Mouse (Mus musculus) T-helper 17 cell (primary cell): ENCODE data around the gene Akr1b10.
"Not testable (repeated sequence)": the region's sequence is repeated elsewhere in the genome, so short reads cannot be mapped to it uniquely, and the experiment has no call there.

Experiments used
- in situ Hi-C, 2 experiments: fragments of 300-600 bp; cut with MboI, MseI; formaldehyde crosslinking; loops; 1 replicate in 1 of 2; 2 replicates in 1 of 2; pipeline ENCODE4 v1.15.1; 2025; ENCODE audit warnings: high pct_unique_total_duplicates in 2 of 2

Gene Akr1b10

DNA sequence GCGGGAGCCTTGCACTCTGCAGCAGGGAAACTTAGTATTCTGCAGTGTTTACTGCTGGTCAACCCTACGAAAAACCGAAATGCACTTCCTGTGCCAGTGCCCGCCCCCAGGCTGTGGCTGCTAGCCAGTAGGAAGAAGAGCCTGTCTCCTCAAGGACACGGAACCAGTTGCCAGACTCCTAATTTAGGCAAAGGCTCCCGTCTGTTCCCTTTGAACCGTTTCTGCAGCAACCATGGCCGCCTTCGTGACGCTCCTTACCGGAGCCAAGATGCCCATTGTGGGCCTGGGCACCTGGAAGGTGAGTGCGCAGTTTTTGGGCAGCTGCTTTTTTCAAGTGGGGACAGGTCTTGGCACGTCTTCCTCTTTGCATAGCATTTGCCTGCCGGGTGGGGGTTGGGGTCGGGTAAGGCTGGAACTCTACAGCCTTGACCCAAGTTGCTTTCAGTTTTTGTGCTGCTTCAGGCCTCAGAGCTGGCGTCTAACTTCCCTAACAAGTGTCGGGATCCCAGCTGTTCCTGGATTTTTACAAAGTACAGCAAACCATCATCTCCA is at the start of gene Akr1b10:
TSS of gene Akr1b10 (plus strand) at position 109 of the 552 bp plus-strand sequence.
- in situ Hi-C loops, result loop anchor here in 1 of 2 experiments (10.0 kb wide), 1 partner anchor 611 kb away; no protein-coding TSS in a partner anchor

GRCm38 (mm10) chr6:34334673-34335072 is 49.3 kb upstream of the Akr1b10 start:
- in situ Hi-C loops, result loop anchor here in 1 of 2 experiments (5.0 kb wide), 1 partner anchor 42 kb away; no protein-coding TSS in a partner anchor

DNA sequence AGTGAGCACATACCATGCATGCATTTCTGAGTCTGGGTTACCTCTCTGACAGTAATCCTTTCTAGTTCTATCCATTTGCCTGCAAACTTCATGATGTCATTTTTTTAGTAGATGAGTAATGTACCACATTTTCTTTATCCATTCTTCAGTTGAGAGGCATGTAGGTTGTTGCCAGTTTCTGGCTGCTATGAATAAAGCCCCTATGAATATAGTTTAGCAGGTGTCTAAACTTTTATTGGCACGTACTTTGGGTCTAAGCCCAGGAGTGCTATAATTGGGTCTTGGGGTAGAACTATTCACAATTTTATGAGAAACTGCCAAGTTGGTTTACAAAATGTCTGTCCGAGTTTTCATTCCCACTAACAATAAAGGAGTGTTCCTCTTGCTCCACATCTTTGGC is 46.2 kb upstream of the Akr1b10 start:
- in situ Hi-C loops, result loop anchor here in 1 of 2 experiments (5.0 kb wide), 1 partner anchor 45 kb away; no protein-coding TSS in a partner anchor

- in situ Hi-C loops, result loop anchor here in 1 of 2 experiments (5.0 kb wide), 1 partner anchor 100 kb away; no protein-coding TSS in a partner anchor
Observed at GRCm38 (mm10) chr6:34341991-34342390, 42.0 kb upstream of the Akr1b10 start.

GRCm38 (mm10) chr6:34342476-34342875 is 41.5 kb upstream of the Akr1b10 start:
- in situ Hi-C loops, result loop anchor here in 1 of 2 experiments (5.0 kb wide), 1 partner anchor 100 kb away; no protein-coding TSS in a partner anchor

DNA sequence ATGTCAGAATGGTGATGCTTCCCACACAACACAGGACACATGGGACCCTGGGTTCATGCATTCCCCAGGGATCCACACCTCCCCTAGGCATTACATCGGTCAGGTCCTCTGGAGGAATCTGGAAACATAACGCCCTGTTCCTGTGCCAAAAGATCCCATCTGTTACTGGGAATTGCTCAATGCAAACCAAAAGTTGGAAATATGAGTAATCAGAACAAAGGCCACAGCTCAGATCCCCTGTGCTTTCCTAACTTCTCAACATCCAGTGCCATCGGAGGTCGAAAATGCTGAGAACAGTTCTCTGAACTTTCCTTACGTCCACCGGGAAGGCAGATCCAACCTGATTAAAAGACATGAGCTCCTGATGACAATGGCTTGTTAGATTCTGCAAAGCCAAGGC is 40.6 kb upstream of the Akr1b10 start:
- in situ Hi-C loops, result loop anchor here in 1 of 2 experiments (5.0 kb wide), 1 partner anchor 99 kb away; no protein-coding TSS in a partner anchor

DNA sequence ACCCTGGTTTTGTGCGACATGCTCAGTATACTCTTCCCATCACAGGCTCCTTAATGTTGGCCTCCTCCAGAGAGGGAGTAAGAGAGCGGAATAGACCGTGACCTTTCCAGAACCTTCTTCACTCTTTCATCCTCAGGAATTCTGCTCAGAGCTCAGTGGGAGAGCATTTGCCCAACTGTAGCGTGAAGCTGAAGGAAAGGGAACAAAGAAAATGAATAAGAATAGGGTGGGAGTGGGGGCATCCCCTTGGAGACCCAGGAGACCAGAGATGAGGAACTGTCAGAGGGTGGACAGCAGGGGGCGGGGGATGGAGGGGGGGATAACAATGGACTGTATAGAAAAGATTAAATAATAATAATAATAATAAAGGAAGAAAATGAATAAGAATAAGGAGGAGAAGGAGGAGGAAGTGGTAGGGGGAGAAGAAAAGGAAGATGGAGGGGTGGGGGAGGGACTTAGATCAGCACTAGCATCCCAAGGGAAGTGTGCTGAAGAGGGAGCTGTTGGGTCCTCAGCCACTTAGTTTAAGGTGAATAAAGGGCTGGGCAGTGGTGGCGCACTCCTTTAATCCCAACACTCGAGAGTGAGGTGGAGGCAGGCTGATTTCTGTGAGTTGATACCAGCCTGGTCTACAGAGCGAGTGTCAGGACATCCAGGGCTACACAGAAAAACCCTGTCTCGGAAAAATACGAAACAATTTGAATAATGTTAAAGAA is 39.7 kb upstream of the Akr1b10 start:
- in situ Hi-C loops, result loop anchor here in 1 of 2 experiments (5.0 kb wide), 1 partner anchor 98 kb away; no protein-coding TSS in a partner anchor

DNA sequence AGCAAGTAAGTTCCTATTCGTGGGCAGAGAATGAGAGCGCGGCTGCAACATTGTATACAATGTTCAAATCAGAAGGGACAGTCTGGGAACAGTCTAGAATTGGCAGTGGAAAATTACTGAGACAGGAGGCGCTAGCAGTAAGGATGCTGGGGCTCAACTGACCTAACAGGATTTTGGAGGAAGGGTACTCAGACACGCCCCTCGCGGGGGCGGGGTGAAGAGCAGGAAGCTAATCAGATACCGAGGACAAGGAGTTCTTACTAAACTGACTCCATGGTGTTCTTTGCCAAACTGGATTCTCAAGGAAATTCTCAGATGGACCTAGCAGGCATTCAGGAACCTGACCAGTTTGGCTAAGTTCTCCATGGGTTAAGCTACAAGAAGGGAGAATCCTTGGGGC is 39.1 kb upstream of the Akr1b10 start:
- in situ Hi-C loops, result loop anchor here (5.0 kb wide), 2 partner anchors 53 to 97 kb away; no protein-coding TSS in a partner anchor

GRCm38 (mm10) chr6:34346096-34346898 is 37.7 kb upstream of the Akr1b10 start:
- in situ Hi-C loops, result loop anchor here in 1 of 2 experiments (5.0 kb wide), 1 partner anchor 54 kb away; no protein-coding TSS in a partner anchor

DNA sequence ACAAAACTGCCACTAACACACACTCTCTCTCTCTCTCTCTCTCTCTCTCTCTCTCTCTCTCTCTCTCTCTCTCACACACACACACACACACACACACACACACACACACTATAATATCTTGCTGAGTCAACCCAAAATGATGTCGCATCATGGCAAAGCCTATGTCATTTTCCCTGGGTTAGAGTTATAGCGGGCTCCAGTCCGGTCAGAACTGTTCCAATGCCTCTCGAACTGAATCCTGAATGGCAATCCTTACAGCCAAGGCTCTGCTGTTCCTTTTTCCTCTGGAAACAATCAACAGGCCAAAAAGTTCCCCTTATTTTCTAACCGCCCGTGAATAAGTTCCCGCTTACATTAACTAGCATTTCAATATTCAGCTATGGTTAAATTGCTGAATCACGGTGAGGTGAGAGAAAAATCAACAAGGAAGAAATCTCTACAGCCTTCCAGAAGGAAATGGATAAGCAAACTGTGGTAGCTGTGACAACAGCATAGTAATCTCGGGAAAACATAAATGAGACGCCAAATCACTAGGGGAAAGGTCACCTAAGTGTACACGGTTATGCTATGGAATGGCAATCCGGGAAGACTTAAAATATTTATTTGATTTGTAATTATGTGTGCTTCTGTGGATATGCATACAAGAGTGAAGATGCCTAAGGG is 33.9 kb upstream of the Akr1b10 start:
- in situ Hi-C loops, result no loop called here

DNA sequence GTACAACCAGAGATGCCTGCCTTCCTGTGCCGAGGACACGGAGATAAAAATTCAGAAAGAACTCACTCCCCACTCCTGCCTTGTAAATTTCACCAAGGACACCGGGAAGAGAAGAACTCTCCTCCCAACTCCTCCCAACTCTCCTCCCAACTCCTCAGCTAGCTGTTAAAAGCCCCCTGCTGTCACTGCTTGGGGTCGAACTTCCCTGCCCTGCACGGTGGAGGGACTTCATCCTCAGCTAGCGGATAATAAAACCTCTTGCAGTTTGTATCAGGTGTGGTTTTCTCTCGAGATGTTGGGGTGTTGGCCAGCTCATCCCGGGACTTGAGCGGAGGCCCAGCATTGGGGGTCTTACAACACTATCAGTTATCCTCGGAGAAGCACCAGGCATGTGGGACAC is 32.5 kb upstream of the Akr1b10 start:
- in situ Hi-C loops, result not testable (repeated sequence)

- in situ Hi-C loops, result no loop called here
Observed at GRCm38 (mm10) chr6:34352401-34352800, 31.6 kb upstream of the Akr1b10 start.

- in situ Hi-C loops, result no loop called here
Observed at GRCm38 (mm10) chr6:34353658-34354353, 30.2 kb upstream of the Akr1b10 start, which contains the start of gene Akr1b8. Akr1b8 (plus strand) TSS chr6:34354119.

DNA sequence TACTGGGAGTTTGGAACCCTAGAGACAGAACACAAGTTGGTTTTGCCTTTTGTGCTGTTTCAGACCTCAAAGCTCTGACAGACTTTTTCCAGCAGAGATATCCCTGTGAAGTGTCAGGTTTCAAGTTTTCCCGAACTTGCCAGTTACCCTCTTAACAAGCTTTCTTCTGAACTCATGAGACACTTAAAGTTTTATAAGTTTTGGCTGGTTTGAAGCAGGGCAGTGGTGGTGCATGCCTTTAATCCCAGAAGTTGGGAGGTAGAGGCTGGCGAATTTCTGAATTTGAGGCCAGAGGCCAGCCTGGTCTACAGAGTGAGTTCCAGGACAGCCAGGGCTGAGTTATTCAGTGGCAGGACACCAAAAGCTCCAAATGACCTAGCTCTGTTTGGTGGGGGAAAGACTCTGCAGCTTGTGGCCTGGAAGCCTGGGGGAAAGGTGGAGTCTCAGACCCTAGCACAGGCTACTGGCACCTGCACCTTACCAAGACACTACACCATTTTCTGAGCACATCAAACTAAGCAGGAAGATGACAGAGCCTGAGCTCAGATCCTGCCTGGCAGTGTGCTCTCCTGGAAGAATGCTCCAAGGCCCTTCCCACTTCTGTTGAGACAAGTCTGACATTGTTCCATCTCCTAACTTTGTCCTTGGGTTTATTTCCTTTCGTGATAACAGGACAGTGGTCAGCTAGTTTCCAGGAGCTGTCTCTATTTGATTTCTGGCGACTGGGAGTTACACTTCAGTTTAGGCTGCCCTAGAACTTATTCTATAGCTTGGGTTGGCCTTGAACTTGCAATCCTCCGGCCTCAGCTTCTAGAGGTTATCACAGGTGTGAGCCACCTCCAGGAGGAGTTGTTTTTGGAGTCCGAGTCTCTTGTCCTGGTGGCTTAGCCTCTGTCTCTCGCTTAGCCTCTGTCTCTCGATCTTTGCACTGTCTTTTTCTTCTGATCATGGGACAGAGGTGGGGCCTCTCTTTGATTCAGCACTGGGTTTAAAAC is 29.4 kb upstream of the Akr1b10 start:
- in situ Hi-C loops, result no loop called here

- in situ Hi-C loops, result no loop called here
Observed at GRCm38 (mm10) chr6:34355349-34355747, 28.7 kb upstream of the Akr1b10 start.

GRCm38 (mm10) chr6:34355841-34356240 is 28.2 kb upstream of the Akr1b10 start:
- in situ Hi-C loops, result no loop called here

GRCm38 (mm10) chr6:34364217-34365136 is 19.5 kb upstream of the Akr1b10 start:
- in situ Hi-C loops, result loop anchor here in 1 of 2 experiments (5.0 to 10.0 kb wide), 2 partner anchors 83 to 1770 kb away; no protein-coding TSS in a partner anchor

- in situ Hi-C loops, result loop anchor here in 1 of 2 experiments (10.0 kb wide), 1 partner anchor 1773 kb away; no protein-coding TSS in a partner anchor
Observed at GRCm38 (mm10) chr6:34367998-34368397, 16.0 kb upstream of the Akr1b10 start.
